Mouse (Mus musculus) CH12.LX (cell line): ENCODE results near the gene Dock3. TPM values are rescaled to one million over a fixed set of nuclear protein-coding genes. Genes with fewer than 3 reads are reported as not detected.

Source experiments
- DNase-seq: peaks from one replicate; pipeline ENCODE4 v3.0.0-alpha.2; 2013; ENCODE audit errors: extremely low read depth
- H3K27ac ChIP-seq: 2 replicates; pipeline ENCODE4 v1.5.1; 2012; ENCODE audit warnings: low read depth, mild to moderate bottlenecking, control low read depth, moderate library complexity; ENCODE audit not compliant: insufficient read depth
- H3K27me3 ChIP-seq: replicated peaks from 2 replicates; pipeline ENCODE3; 2012; ENCODE audit warnings: inconsistent platforms
- H3K36me3 ChIP-seq, 2 experiments: replicated peaks in 1 of 2; 2 replicates each; pipeline versions ENCODE3 to v1.6.1; 2012; ENCODE audit warnings: inconsistent platforms in 1 of 2, low read length in 1 of 2, mild to moderate bottlenecking in 1 of 2, mixed read lengths in 1 of 2, moderate library complexity in 1 of 2; ENCODE audit not compliant: control insufficient read depth in 1 of 2, insufficient read depth in 1 of 2
- H3K4me1 ChIP-seq, 2 experiments: 2 replicates each; pipeline ENCODE4 v1.6.1; 2012; ENCODE audit warnings: inconsistent platforms in 1 of 2, moderate library complexity in 1 of 2; ENCODE audit not compliant: insufficient read depth in 2 of 2, control insufficient read depth in 1 of 2
- H3K4me2 ChIP-seq: 2 replicates; pipeline ENCODE4 v1.6.1; 2012; ENCODE audit warnings: low read depth, mild to moderate bottlenecking, control low read depth; ENCODE audit not compliant: poor library complexity, insufficient read depth, severe bottlenecking
- H3K4me3 ChIP-seq, 3 experiments: fragments of 150-350 bp in 1 of 3; sonication (generic) in 1 of 3; replicated peaks in 1 of 3; 2 replicates each; pipeline versions ENCODE3 to v1.5.1; 2011 to 2012; ENCODE audit warnings: low read depth in 2 of 3, low read length in 2 of 3, mild to moderate bottlenecking in 2 of 3, moderate library complexity in 2 of 3, control low read depth in 1 of 3, improper control_type of control experiment in 1 of 3, inconsistent platforms in 1 of 3, mixed read lengths in 1 of 3; ENCODE audit not compliant: poor library complexity in 1 of 3
- H3K79me2 ChIP-seq: replicated peaks from 2 replicates; pipeline ENCODE4 v1.6.1; 2012; ENCODE audit warnings: mild to moderate bottlenecking, moderate library complexity; ENCODE audit not compliant: control insufficient read depth, poor library complexity, insufficient read depth, severe bottlenecking; ENCODE audit errors: extremely low read depth
- H3K9ac ChIP-seq: 2 replicates; pipeline ENCODE4 v1.6.1; 2012; ENCODE audit warnings: low read depth, mild to moderate bottlenecking, control low read depth, moderate library complexity; ENCODE audit not compliant: insufficient read depth
- H3K9me3 ChIP-seq: replicated peaks from 2 replicates; pipeline ENCODE3; 2012; ENCODE audit warnings: low read length, inconsistent platforms, mixed read lengths
- CHD1 ChIP-seq: IDR thresholded peaks from 2 replicates; pipeline ENCODE4 v1.6.1; 2012; ENCODE audit warnings: low read depth, low read length, improper control_type of control experiment, inconsistent platforms
- CHD2 ChIP-seq: IDR thresholded peaks from 2 replicates; pipeline ENCODE4 v1.6.1; 2011; ENCODE audit warnings: low read length, improper control_type of control experiment
- CTCF ChIP-seq, 2 experiments: IDR thresholded peaks in 1 of 2; conservative IDR thresholded peaks in 1 of 2; 2 replicates each; pipeline ENCODE4 v1.5.1; 2011 to 2012; ENCODE audit warnings: low read depth in 2 of 2, low read length in 2 of 2, improper control_type of control experiment in 1 of 2, inconsistent platforms in 1 of 2, mild to moderate bottlenecking in 1 of 2, moderate library complexity in 1 of 2
- ELF1 ChIP-seq: IDR thresholded peaks from 2 replicates; pipeline ENCODE4 v1.6.1; 2014; ENCODE audit warnings: low read depth, mild to moderate bottlenecking, inconsistent platforms, low read length, improper control_type of control experiment
- EP300 ChIP-seq: IDR thresholded peaks from 2 replicates; pipeline ENCODE4 v1.6.1; 2011; ENCODE audit warnings: low read length, improper control_type of control experiment
- IRF4 ChIP-seq: IDR thresholded peaks from 2 replicates; pipeline ENCODE4 v1.6.1; 2014; ENCODE audit warnings: low read depth, mild to moderate bottlenecking, inconsistent platforms, low read length, improper control_type of control experiment
- JUN ChIP-seq: IDR thresholded peaks from 2 replicates; pipeline ENCODE4 v1.6.1; 2011; ENCODE audit warnings: low read depth, mild to moderate bottlenecking, low read length, improper control_type of control experiment, moderate library complexity; ENCODE audit not compliant: insufficient read depth
- JUND ChIP-seq: conservative IDR thresholded peaks from 2 replicates; pipeline ENCODE4 v1.6.1; 2011; ENCODE audit warnings: low read depth, low read length, improper control_type of control experiment
- MAX ChIP-seq: IDR thresholded peaks from 2 replicates; pipeline ENCODE4 v1.6.1; 2011; ENCODE audit warnings: low read length, improper control_type of control experiment
- MAZ ChIP-seq: IDR thresholded peaks from 2 replicates; pipeline ENCODE4 v1.6.1; 2012; ENCODE audit warnings: low read depth, mild to moderate bottlenecking, inconsistent platforms, low read length, improper control_type of control experiment, moderate library complexity
- MEF2A ChIP-seq: IDR thresholded peaks from 2 replicates; pipeline ENCODE4 v1.6.1; 2014; ENCODE audit warnings: low read depth, mild to moderate bottlenecking, inconsistent platforms, low read length, improper control_type of control experiment, borderline replicate concordance
- MXI1 ChIP-seq: IDR thresholded peaks from 2 replicates; pipeline ENCODE4 v1.6.1; 2011; ENCODE audit warnings: mild to moderate bottlenecking, low read depth, low read length, improper control_type of control experiment
- MYC ChIP-seq: IDR thresholded peaks from 2 replicates; pipeline ENCODE4 v1.6.1; 2011; ENCODE audit warnings: low read depth, mild to moderate bottlenecking, improper control_type of control experiment, low read length
- NELFE ChIP-seq: IDR thresholded peaks from 2 replicates; pipeline ENCODE4 v1.6.1; 2011; ENCODE audit warnings: low read depth, low read length, improper control_type of control experiment
- PAX5 ChIP-seq: IDR thresholded peaks from 2 replicates; pipeline ENCODE4 v1.6.1; 2012; ENCODE audit warnings: low read length, inconsistent platforms, mixed read lengths
- POLR2AphosphoS2 ChIP-seq: IDR thresholded peaks from 2 replicates; pipeline ENCODE4 v1.6.1; 2011; ENCODE audit warnings: low read depth, low read length, improper control_type of control experiment
- RAD21 ChIP-seq: IDR thresholded peaks from 2 replicates; pipeline ENCODE4 v1.6.1; 2011; ENCODE audit warnings: low read depth, mild to moderate bottlenecking, low read length, improper control_type of control experiment, moderate library complexity
- RCOR1 ChIP-seq: conservative IDR thresholded peaks from 2 replicates; pipeline ENCODE4 v1.6.1; 2012; ENCODE audit warnings: low read depth, mild to moderate bottlenecking, inconsistent platforms, low read length, improper control_type of control experiment
- SMC3 ChIP-seq: IDR thresholded peaks from 2 replicates; pipeline ENCODE4 v1.6.1; 2011; ENCODE audit warnings: low read depth, low read length, improper control_type of control experiment
- TCF12 ChIP-seq: IDR thresholded peaks from 2 replicates; pipeline ENCODE4 v1.6.1; 2014; ENCODE audit warnings: low read depth, mild to moderate bottlenecking, inconsistent platforms, low read length, improper control_type of control experiment
- USF1 ChIP-seq: IDR thresholded peaks from 2 replicates; pipeline ENCODE4 v1.6.1; 2014; ENCODE audit warnings: low read depth, mild to moderate bottlenecking, inconsistent platforms, low read length, improper control_type of control experiment
- USF2 ChIP-seq: conservative IDR thresholded peaks from 2 replicates; pipeline ENCODE4 v1.6.1; 2011; ENCODE audit warnings: low read depth, low read length, improper control_type of control experiment
- ZKSCAN1 ChIP-seq: IDR thresholded peaks from 2 replicates; pipeline ENCODE4 v1.6.1; 2012; ENCODE audit warnings: low read depth, inconsistent platforms, low read length, improper control_type of control experiment, borderline replicate concordance
- ZMIZ1 ChIP-seq: IDR thresholded peaks from 2 replicates; pipeline ENCODE4 v1.6.1; 2012; ENCODE audit warnings: low read depth, mild to moderate bottlenecking, inconsistent platforms, low read length, improper control_type of control experiment
- dilution Hi-C: fragments of 300-500 bp; cut with MboI; formaldehyde crosslinking; loops from 2 replicates; pipeline ENCODE4 v1.14.3; 2020; ENCODE audit warnings: low sequenced_read_pairs; ENCODE audit not compliant: extremely low pct_unique_long_range_greater_than_20kb, extremely low pct_ligation_motif_present
- in situ Hi-C: fragments of 300-500 bp; cut with MboI; formaldehyde crosslinking; loops from 3 replicates; pipeline ENCODE4 v1.14.3; 2019; ENCODE audit warnings: low sequenced_read_pairs, low pct_ligation_motif_present, low pct_unique_long_range_greater_than_20kb, mixed read lengths
- polyA plus RNA-seq: library from polyadenylated mRNA; unstranded; fragments of >175 nt; gene quantifications from 2 replicates; pipeline ENCODE4 v1.2.1, GENCODE M21; 2012; ENCODE audit warnings: low read depth; ENCODE audit not compliant: insufficient read length
- total RNA-seq, 2 experiments: library from RNA; depleted of rRNA; stranded (reverse); fragments of 300-350 nt in 1 of 2; fragments of >200 nt in 1 of 2; gene quantifications; 2 replicates each; pipeline ENCODE4 v1.2.3; 2012 to 2014

The Dock3 gene
- total and polyA plus RNA-seq, 3 experiments = 0.30 TPM; not detected in 2

DNA sequence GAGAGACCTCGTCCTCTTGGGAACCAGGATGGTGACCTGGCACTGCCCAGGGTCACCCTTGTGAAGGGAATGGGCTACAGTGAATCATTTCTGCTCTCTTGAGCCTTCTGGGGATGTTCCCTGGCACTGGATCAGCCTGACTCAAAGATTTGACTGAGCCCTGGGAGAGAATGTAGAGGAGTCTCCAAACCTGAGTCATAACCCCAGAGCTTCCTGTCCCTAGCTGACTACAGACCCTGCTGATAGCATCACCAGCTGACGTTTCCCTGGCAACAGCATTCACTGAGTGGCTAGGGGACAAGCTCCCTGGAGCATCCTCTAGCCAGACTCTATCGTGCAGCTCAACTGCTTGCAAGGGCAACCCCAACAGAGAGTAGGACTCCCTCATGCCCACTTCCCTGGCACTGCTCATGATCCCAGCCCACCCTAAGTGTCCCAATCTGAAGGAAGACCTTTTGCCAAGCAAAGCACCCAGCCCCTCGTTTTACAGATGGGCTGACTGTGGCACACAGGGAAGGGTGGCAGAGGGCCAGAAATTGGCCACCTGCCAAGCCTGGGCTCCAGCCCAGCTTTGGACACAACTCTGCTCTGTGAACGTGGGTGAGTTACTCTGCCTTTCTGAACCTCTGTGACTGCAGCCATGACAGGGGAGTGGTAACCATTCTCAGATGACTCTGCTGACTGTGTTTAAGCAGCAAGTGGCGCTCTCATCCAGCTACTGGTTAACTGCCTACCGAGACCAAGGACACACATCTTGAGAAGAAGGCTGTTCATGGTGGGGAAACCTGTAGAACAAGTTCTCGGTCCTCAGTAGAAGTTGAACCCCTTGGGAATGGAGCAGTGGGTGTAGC is 47.0 kb upstream of the Dock3 start:
- H3K79me2 ChIP-seq = no peaks in the 10 kb centered on the region
- no peak for DNase-seq
- H3K9me3 ChIP-seq = no peaks in the 10 kb centered on the region
- no peak overlapping the region for H3K27ac ChIP-seq
- H3K4me3 ChIP-seq = no peak overlapping the region
- H3K4me2 ChIP-seq = no peak overlapping the region
- H3K4me1 ChIP-seq = peaks cover 23 to 46% of the 10 kb centered on the region in 2 experiments
- in situ Hi-C loops = loop anchor here (25.0 kb wide), 1 partner anchor 616 kb away; the partner anchor contains the start of gene Grm2
- H3K9ac ChIP-seq = no peak overlapping the region
- peaks cover 0 to 55% of the 10 kb centered on the region in 2 experiments for H3K36me3 ChIP-seq
- no peaks in the 10 kb centered on the region for H3K27me3 ChIP-seq
- TF ChIP-seq POLR2AphosphoS2 = no peak
- TF ChIP-seq MYC = no peak
- TF ChIP-seq USF1 = no peak
- TF ChIP-seq CHD1 = no peak
- TF ChIP-seq RCOR1 = no peak
- TF ChIP-seq SMC3 = peak; percentile 25
- TF ChIP-seq ELF1 = no peak
- no peak for TF ChIP-seq CHD2
- no peak for TF ChIP-seq JUND
- TF ChIP-seq RAD21 = peak; percentile 43
- TF ChIP-seq ZKSCAN1 = no peak
- peak in 1 of 2 experiments; percentile 41; a peak in 2 of 4 replicates for TF ChIP-seq CTCF (conservative IDR thresholded peaks at IDR 0.05 in 1 of 2, IDR thresholded peaks at IDR 0.05 in 1 of 2; ENCODE audit: low read depth in 2 of 2, low read length in 2 of 2)
- TF ChIP-seq, all 38 proteins: peak for 3
- dilution Hi-C loops = no loop called here

DNA sequence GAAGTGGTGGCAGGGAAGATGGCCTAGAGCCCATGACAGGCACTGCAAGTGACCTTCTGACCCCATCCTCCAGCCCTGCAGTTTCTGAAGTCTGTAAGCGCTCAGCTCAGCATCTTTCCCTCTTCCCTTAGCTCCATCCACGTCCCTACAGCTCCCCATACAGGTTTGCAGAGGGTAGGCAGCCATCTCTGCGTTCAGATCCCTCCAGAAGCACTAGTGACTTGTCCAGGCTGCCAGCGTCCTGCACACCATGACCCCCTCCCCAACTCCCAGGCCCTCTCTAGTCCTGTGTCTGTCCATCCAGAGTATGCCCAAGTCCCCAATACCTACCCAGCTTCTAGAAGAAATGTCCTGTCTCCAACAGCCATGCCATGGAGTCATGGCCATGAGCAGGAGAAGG is 46.4 kb upstream of the Dock3 start:
- DNase-seq = no peak
- no peak for TF ChIP-seq JUN
- TF ChIP-seq PAX5 = no peak
- no peak for TF ChIP-seq USF2
- no peak for TF ChIP-seq TCF12
- no peak for TF ChIP-seq MAX
- TF ChIP-seq ZMIZ1 = no peak
- no peak for TF ChIP-seq ELF1
- TF ChIP-seq NELFE = no peak
- TF ChIP-seq CHD1 = no peak
- no peak for TF ChIP-seq POLR2AphosphoS2
- no peak for TF ChIP-seq MEF2A
- TF ChIP-seq EP300 = no peak
- TF ChIP-seq CTCF (conservative IDR thresholded peaks at IDR 0.05 in 1 of 2, IDR thresholded peaks at IDR 0.05 in 1 of 2; ENCODE audit: low read depth in 2 of 2, low read length in 2 of 2) = no peak
- no peak for TF ChIP-seq MXI1
- no peak for TF ChIP-seq IRF4
- TF ChIP-seq RCOR1 = no peak
- TF ChIP-seq SMC3 = no peak
- TF ChIP-seq MAZ = no peak
- Histone ChIP-seq H3K79me2 (no peaks in the 10 kb centered on the region), H3K9me3 (no peaks in the 10 kb centered on the region), H3K4me3 (no peak overlapping the region), H3K27me3 (no peaks in the 10 kb centered on the region), H3K4me2 (no peak overlapping the region), H3K9ac (no peak overlapping the region), H3K4me1 (peaks cover 23 to 46% of the 10 kb centered on the region in 2 experiments), H3K27ac (no peak overlapping the region), H3K36me3 (peaks cover 0 to 56% of the 10 kb centered on the region in 2 experiments)
- in situ Hi-C loops = loop anchor here (25.0 kb wide), 1 partner anchor 616 kb away; the partner anchor contains the start of gene Grm2
- dilution Hi-C loops = no loop called here
